Mouse (Mus musculus) lung, embryonic 14.5 days (tissue): ENCODE data around the gene Clip4. TPM values are rescaled to one million over a fixed set of nuclear protein-coding genes. Genes with fewer than 3 reads are reported as not detected.
A peak's percentile ranks its signal among the peaks of the same experiment; 100 is the strongest.

Source experiments
- ATAC-seq: fragments of 200-750 bp; cut with Nextera tagmentation; 2 replicates; pipeline ENCODE4 v1.8.0; 2017; ENCODE audit warnings: mild to moderate bottlenecking, moderate TSS enrichment, moderate library complexity; ENCODE audit not compliant: insufficient read depth
- DNase-seq: peaks from one replicate; pipeline ENCODE4 v3.0.0-alpha.2; 2015
- H3K27ac ChIP-seq: fragments of 300-500 bp; sonication (generic); 2 replicates; pipeline ENCODE4 v1.5.1; 2014; ENCODE audit warnings: low read depth, mild to moderate bottlenecking, moderate library complexity
- H3K27me3 ChIP-seq: fragments of 300-500 bp; sonication (generic); 2 replicates; pipeline ENCODE4 v1.6.1; 2014; ENCODE audit warnings: low read length, control low read depth; ENCODE audit not compliant: insufficient read depth
- H3K36me3 ChIP-seq: fragments of 300-500 bp; sonication (generic); 2 replicates; pipeline ENCODE4 v1.6.1; 2014; ENCODE audit warnings: control low read depth; ENCODE audit not compliant: insufficient read depth
- H3K4me1 ChIP-seq: fragments of 300-500 bp; sonication (generic); 2 replicates; pipeline ENCODE4 v1.6.1; 2014; ENCODE audit warnings: antibody characterized with exemption, control low read depth; ENCODE audit not compliant: insufficient read depth
- H3K4me2 ChIP-seq: fragments of 300-500 bp; sonication (generic); 2 replicates; pipeline ENCODE4 v1.6.1; 2014; ENCODE audit warnings: mild to moderate bottlenecking
- H3K4me3 ChIP-seq: fragments of 300-500 bp; sonication (generic); 2 replicates; pipeline ENCODE4 v1.5.1; 2014; ENCODE audit warnings: low read depth, low read length
- H3K9ac ChIP-seq: fragments of 300-500 bp; sonication (generic); 2 replicates; pipeline ENCODE4 v1.6.1; 2014
- H3K9me3 ChIP-seq: fragments of 300-500 bp; sonication (generic); 2 replicates; pipeline ENCODE4 v1.6.1; 2016; ENCODE audit warnings: low read depth, low read length, control low read depth
- CTCF ChIP-seq: IDR thresholded peaks from 2 replicates; pipeline ENCODE4 v1.5.1; 2016; ENCODE audit warnings: antibody characterized with exemption, low read depth
- WGBS: fragments of 180-500 bp; shearing (Covaris S2); extraction: QIAGEN DNeasy Blood & Tissue Kit; methylation state at CpG from one replicate; pipeline ENCODE4 v1.1.7; 2014; 5-methylcytosine and 5-hydroxymethylcytosine counted together
- polyA plus RNA-seq: library from polyadenylated mRNA; unstranded; fragments of >200 nt; fragmentation: Nextera tagmentation; extraction: Ambion mirVana; gene quantifications from 2 replicates; pipeline ENCODE4 v1.2.1, GENCODE M21; 2014

Gene Clip4
- polyA plus RNA-seq, 1 experiment from 2014 or later: 4.3 TPM

DNA sequence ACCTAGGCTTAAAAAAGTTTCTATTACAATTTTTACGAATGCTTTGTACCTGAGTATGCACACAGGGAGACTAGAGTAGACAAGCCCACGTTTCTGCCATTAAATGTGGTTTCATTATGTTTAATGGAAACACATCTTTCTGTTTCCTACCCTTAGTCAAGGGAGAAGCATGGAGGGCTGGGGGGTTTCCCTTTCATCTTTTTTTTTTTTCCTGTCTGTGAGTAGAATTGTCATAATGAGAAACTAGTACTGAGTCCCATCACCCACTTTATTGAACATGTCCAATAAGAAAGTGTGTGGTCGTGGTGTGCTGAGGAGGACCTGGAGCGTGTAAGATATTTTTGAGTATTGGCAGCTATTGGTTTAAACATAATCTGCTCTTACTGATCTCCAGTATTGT lies 94.6 kb downstream of the Clip4 start:
- ATAC-seq: no peak
- H3K4me3 ChIP-seq: no peak overlapping the region
- no peaks in the 10 kb centered on the region for H3K27me3 ChIP-seq
- no peak overlapping the region for H3K4me2 ChIP-seq
- DNase-seq: no peak
- H3K9ac ChIP-seq: no peak overlapping the region
- no peak for TF ChIP-seq CTCF
- H3K27ac ChIP-seq: no peak overlapping the region
- WGBS: 79% methylated on average over 4 of the region's 4 CpGs
- H3K9me3 ChIP-seq: no peaks in the 10 kb centered on the region
- H3K36me3 ChIP-seq: no peaks in the 10 kb centered on the region
- no peaks in the 10 kb centered on the region for H3K4me1 ChIP-seq

DNA sequence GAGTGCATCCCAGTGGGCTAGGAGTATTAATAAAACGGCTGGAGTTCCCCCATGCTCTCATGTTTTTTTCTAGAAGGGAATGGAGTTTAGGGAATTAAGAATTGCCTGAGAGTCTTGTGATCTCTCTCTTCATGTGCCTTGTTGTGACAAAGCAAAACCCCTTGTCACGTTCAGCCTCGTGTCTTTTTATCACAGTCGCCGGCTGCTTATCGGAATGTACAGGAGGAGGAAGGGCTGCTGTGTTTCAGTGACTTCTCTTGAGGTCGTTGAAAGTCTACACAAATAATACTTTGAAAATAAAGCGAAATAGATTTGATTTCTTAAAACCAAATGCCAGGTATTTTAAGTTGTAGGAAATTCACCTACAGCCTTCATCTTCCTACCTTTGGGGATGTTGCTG lies 95.8 kb downstream of the Clip4 start:
- WGBS: 67% methylated on average over 8 of the region's 8 CpGs
- H3K4me1 ChIP-seq: no peaks in the 10 kb centered on the region
- ATAC-seq (no peak), DNase-seq (no peak)
- no peaks in the 10 kb centered on the region for H3K36me3 ChIP-seq
- no peaks in the 10 kb centered on the region for H3K9me3 ChIP-seq
- no peak overlapping the region for H3K4me3 ChIP-seq
- no peak overlapping the region for H3K9ac ChIP-seq
- H3K4me2 ChIP-seq: no peak overlapping the region
- no peak overlapping the region for H3K27ac ChIP-seq
- TF ChIP-seq CTCF: no peak
- H3K27me3 ChIP-seq: no peaks in the 10 kb centered on the region

DNA sequence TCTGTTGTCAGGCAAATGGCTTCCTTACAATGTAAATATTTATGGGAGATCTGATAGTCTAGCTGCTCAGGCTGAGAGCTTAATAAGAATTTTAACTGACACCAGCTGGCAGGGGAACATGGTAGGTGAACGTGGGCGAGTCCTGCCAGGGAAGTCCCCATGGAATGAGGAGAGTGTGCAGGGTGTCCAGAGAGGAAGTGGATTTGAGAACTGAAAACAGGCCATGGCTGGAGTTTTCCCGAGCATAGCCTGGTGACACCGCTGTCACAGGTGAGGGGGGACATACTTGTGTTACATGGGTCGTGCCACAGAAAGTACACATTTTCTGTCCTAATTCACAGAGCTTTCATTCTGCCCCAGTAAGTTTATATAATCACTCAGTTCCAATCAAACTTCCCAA lies 97.2 kb downstream of the Clip4 start:
- H3K36me3 ChIP-seq: no peaks in the 10 kb centered on the region
- no peak for TF ChIP-seq CTCF
- no peak overlapping the region for H3K4me3 ChIP-seq
- no peak overlapping the region for H3K9ac ChIP-seq
- no peaks in the 10 kb centered on the region for H3K9me3 ChIP-seq
- ATAC-seq (no peak), DNase-seq (no peak)
- H3K4me1 ChIP-seq: no peaks in the 10 kb centered on the region
- H3K27me3 ChIP-seq: no peaks in the 10 kb centered on the region
- no peak overlapping the region for H3K27ac ChIP-seq
- 46% methylated on average over 5 of the region's 5 CpGs for WGBS
- H3K4me2 ChIP-seq: no peak overlapping the region

DNA sequence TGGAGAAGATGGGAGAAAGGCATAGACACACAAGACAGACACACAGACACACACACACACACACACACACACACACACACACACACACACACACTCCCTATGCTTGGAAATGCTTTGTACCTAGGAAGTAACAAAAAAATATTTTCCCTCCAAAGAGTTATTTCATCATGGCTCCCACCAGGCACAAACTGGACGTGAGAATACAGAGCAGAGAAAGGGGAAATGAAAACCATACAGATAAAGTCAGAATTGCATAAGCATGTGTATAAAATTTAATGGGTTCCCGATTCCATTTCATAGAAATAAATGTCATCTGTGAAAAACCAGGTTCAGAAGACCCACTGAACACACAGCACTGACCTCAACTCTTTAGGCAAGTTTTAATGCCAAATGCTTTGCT lies 99.6 kb downstream of the Clip4 start:
- H3K27me3 ChIP-seq: no peaks in the 10 kb centered on the region
- no peak overlapping the region for H3K9ac ChIP-seq
- no peaks in the 10 kb centered on the region for H3K36me3 ChIP-seq
- H3K27ac ChIP-seq: no peak overlapping the region
- no peak for ATAC-seq
- no peak for TF ChIP-seq CTCF
- WGBS: 87% methylated on average over 2 of the region's 2 CpGs
- H3K9me3 ChIP-seq: no peaks in the 10 kb centered on the region
- H3K4me3 ChIP-seq: no peak overlapping the region
- no peaks in the 10 kb centered on the region for H3K4me1 ChIP-seq
- no peak overlapping the region for H3K4me2 ChIP-seq
- DNase-seq: no peak

DNA sequence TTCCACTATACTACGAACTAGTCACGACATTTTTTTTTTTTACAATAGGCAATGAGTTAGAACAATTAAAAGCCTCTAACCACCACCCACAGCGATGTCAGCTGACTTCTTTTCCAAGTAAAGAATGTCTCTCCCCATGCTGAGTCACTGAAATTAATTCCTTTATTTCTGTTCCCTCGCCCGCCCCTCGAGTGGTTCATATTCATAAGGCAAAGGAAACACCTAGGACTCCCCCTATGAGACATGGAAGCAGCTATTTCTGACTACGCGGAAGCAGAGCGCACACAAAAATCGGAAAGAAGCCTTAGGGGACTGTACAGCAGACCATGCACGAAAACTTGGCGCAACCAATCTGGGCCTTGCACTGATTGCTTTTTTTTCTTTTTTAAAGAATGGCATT lies 100.6 kb downstream of the Clip4 start:
- Histone ChIP-seq H3K27ac (no peak overlapping the region), H3K36me3 (no peaks in the 10 kb centered on the region), H3K9ac (no peak overlapping the region), H3K4me2 (no peak overlapping the region), H3K4me1 (no peaks in the 10 kb centered on the region), H3K4me3 (no peak overlapping the region), H3K27me3 (no peaks in the 10 kb centered on the region), H3K9me3 (no peaks in the 10 kb centered on the region)
- ATAC-seq: no peak
- WGBS: 85% methylated on average over 12 of the region's 12 CpGs
- TF ChIP-seq CTCF: no peak
- no peak for DNase-seq

DNA sequence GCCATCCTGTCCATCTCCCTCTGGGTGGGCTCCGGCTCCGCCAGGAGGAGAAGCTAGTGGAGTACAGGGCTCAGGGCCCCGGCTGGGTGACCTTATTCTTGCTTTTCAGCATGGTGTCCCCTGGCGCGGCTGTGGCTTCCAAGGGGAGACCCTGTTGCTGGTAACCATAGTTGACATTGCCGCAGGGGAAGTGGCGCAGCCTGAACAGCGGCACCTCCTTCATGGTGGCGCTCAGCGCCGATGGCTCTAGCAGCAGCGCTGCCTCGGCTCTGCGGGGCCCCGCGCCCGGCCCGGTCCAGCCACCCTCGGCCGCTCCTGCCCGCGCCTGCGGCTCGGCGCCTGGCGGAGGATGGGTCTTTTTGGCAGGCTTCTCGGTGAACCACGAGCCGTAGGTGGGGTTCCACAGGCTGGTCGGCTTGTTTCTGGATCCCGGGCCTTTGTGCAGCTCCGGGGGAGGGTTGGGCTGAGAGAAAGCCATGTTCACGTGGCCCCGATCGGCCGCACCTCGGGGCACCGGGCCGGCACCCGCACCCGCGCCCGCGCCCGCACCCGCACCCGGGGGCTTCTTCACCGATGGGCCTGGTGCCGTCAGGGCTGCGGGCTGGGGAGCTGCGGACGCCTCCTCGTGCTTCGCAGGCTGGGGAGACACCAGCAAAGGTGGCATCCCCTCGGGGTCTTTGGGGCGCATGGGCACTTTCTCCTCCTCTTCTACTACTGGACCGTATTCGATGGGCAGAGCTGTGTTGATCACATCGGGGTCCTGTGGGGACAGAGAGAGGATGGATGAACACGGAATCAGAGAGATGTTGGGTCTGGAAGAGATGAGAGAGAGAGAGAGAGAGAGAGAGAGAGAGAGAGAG lies 101.3 kb downstream of the Clip4 start:
- Histone ChIP-seq H3K4me2 (peak overlapping the region; percentile 88), H3K4me1 (no peaks in the 10 kb centered on the region), H3K9ac (peak overlapping the region; percentile 59), H3K36me3 (no peaks in the 10 kb centered on the region), H3K27ac (no peak overlapping the region), H3K27me3 (no peaks in the 10 kb centered on the region), H3K9me3 (no peaks in the 10 kb centered on the region), H3K4me3 (peak overlapping the region; percentile 44)
- peak; percentile 65 for DNase-seq
- ATAC-seq: peak; percentile 77
- 4% methylated on average over 60 of the region's 60 CpGs for WGBS
- no peak for TF ChIP-seq CTCF

DNA sequence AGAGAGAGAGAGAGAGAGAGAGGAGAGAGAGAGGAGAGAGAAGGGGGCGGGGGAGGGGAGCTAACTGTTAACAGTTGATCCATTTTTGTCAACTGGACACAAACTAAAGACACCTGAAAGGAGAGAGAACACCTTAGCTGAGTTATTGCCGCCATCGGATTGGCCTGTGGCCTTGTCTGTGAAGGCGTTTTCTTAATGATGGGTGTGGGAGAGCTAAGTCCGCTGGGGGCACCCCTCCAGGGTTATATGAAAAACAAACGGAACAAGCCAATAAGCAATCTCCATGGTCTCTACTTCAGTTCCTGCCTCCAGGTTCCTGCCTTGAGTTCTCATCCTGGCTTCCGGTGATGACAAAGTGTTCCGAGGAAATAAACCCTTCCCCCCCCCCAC lies 102.0 kb downstream of the Clip4 start:
- H3K4me1 ChIP-seq: no peaks in the 10 kb centered on the region
- no peaks in the 10 kb centered on the region for H3K36me3 ChIP-seq
- no peak overlapping the region for H3K4me2 ChIP-seq
- no peak for DNase-seq
- no peak overlapping the region for H3K4me3 ChIP-seq
- no peaks in the 10 kb centered on the region for H3K9me3 ChIP-seq
- H3K27ac ChIP-seq: no peak overlapping the region
- 82% methylated on average over 8 of the region's 8 CpGs for WGBS
- TF ChIP-seq CTCF: no peak
- ATAC-seq: no peak
- no peak overlapping the region for H3K9ac ChIP-seq
- no peaks in the 10 kb centered on the region for H3K27me3 ChIP-seq
